Mouse (Mus musculus) forebrain, postnatal 0 days (tissue): Measurements from ENCODE around the gene Syn2. TPM values are rescaled to one million over a fixed set of nuclear protein-coding genes. Genes with fewer than 3 reads are reported as not detected.

Source experiments
- ATAC-seq: fragments of 200-750 bp; cut with Nextera tagmentation; 2 replicates; pipeline ENCODE4 v1.8.0; 2017; ENCODE audit warnings: mild to moderate bottlenecking, moderate library complexity
- DNase-seq: peaks from one replicate; pipeline ENCODE4 v3.0.0-alpha.2; 2015
- H3K27ac ChIP-seq: fragments of 300-500 bp; sonication (generic); 2 replicates; pipeline ENCODE4 v1.5.1; 2014; ENCODE audit warnings: low read depth, mild to moderate bottlenecking, antibody characterized with exemption, low read length, moderate library complexity, mixed read lengths
- H3K27me3 ChIP-seq: fragments of 300-500 bp; sonication (generic); 2 replicates; pipeline ENCODE4 v1.6.1; 2014; ENCODE audit warnings: mild to moderate bottlenecking, low read length, mixed read lengths; ENCODE audit not compliant: insufficient read depth
- H3K36me3 ChIP-seq: fragments of 300-500 bp; sonication (generic); 2 replicates; pipeline ENCODE4 v1.6.1; 2014; ENCODE audit warnings: mild to moderate bottlenecking, moderate library complexity; ENCODE audit not compliant: insufficient read depth
- H3K4me1 ChIP-seq: fragments of 300-500 bp; sonication (generic); 2 replicates; pipeline ENCODE4 v1.6.1; 2014; ENCODE audit warnings: antibody characterized with exemption; ENCODE audit not compliant: insufficient read depth
- H3K4me2 ChIP-seq: fragments of 300-500 bp; sonication (generic); 2 replicates; pipeline ENCODE4 v1.6.1; 2014; ENCODE audit warnings: low read depth, mild to moderate bottlenecking, moderate library complexity
- H3K4me3 ChIP-seq: fragments of 300-500 bp; sonication (generic); 2 replicates; pipeline ENCODE4 v1.5.1; 2014; ENCODE audit warnings: low read depth, low read length, mixed read lengths
- H3K9ac ChIP-seq: fragments of 300-500 bp; sonication (generic); 2 replicates; pipeline ENCODE4 v1.6.1; 2014; ENCODE audit warnings: mild to moderate bottlenecking
- H3K9me3 ChIP-seq: fragments of 300-500 bp; sonication (generic); 2 replicates; pipeline ENCODE4 v1.6.1; 2016; ENCODE audit warnings: low read length
- CTCF ChIP-seq: sonication (generic); IDR thresholded peaks from 2 replicates; pipeline ENCODE4 v1.5.1; 2016; ENCODE audit warnings: antibody characterized with exemption, control low read depth, low read depth
- WGBS: fragments of 180-500 bp; shearing (Covaris S2); extraction: QIAGEN DNeasy Blood & Tissue Kit; methylation state at CpG from one replicate; pipeline ENCODE4 v1.1.7; 2014; 5-methylcytosine and 5-hydroxymethylcytosine counted together
- polyA plus RNA-seq: library from polyadenylated mRNA; unstranded; fragments of >200 nt; fragmentation: Nextera tagmentation; extraction: Ambion mirVana; gene quantifications from 2 replicates; pipeline ENCODE4 v1.2.1, GENCODE M21; 2015
- total RNA-seq: library from RNA; depleted of rRNA; stranded (reverse); fragments of >200 nt; gene quantifications from 2 replicates; pipeline ENCODE4 v1.2.3, GENCODE M21; 2014; rRNA removed

Syn2 gene
- 80.1 and 91.1 TPM in 2 replicates for total RNA-seq
- 52.7 and 85.9 TPM in 2 replicates for polyA plus RNA-seq

GRCm38 (mm10) chr6:115134501-115135331 is at the start of gene Syn2:
Syn2 (plus strand) TSS chr6:115134902.
- H3K4me2 ChIP-seq, result peak within 1 kb of the TSS; percentile 75
- no peaks in the 10 kb centered on the region for H3K9me3 ChIP-seq
- H3K36me3 ChIP-seq, result no peaks in the 10 kb centered on the region
- DNase-seq, result peak; percentile 91
- peak; percentile 98 for ATAC-seq
- H3K4me1 ChIP-seq, result no peaks in the 10 kb centered on the region
- H3K27me3 ChIP-seq, result no peaks in the 10 kb centered on the region
- WGBS, result 3% methylated on average over 72 of the region's 75 CpGs
- H3K9ac ChIP-seq, result peak within 1 kb of the TSS; percentile 88
- peak within 1 kb of the TSS; percentile 78 for H3K4me3 ChIP-seq
- peak; percentile 1; the same call in 1 of the 2 replicates for TF ChIP-seq CTCF
- H3K27ac ChIP-seq, result peak within 1 kb of the TSS; percentile 75

- TF ChIP-seq CTCF, result no peak
- Histone ChIP-seq H3K27me3 (no peaks in the 10 kb centered on the region), H3K9me3 (no peaks in the 10 kb centered on the region), H3K36me3 (no peaks in the 10 kb centered on the region), H3K27ac (no peak overlapping the region), H3K4me2 (no peak overlapping the region), H3K4me3 (no peak overlapping the region), H3K4me1 (no peaks in the 10 kb centered on the region), H3K9ac (no peak overlapping the region)
- WGBS, result 39% methylated on average over 9 of the region's 9 CpGs
- ATAC-seq (peak; percentile 47; the same call in 1 of the 2 replicates), DNase-seq (peak; percentile 24)
These were observed 49.3 kb upstream of the Syn2 start for GRCm38 (mm10) chr6:115085274-115085841.

GRCm38 (mm10) chr6:115088314-115089106 is 46.2 kb upstream of the Syn2 start:
- DNase-seq (no peak), ATAC-seq (no peak)
- TF ChIP-seq CTCF, result no peak
- H3K9me3 ChIP-seq, result no peaks in the 10 kb centered on the region
- no peaks in the 10 kb centered on the region for H3K27me3 ChIP-seq
- WGBS, result 42% methylated on average over 7 of the region's 7 CpGs
- no peak overlapping the region for H3K4me3 ChIP-seq
- no peak overlapping the region for H3K9ac ChIP-seq
- H3K4me1 ChIP-seq, result no peaks in the 10 kb centered on the region
- no peak overlapping the region for H3K27ac ChIP-seq
- no peaks in the 10 kb centered on the region for H3K36me3 ChIP-seq
- H3K4me2 ChIP-seq, result no peak overlapping the region

GRCm38 (mm10) chr6:115091737-115092136 is 43.0 kb upstream of the Syn2 start:
- Histone ChIP-seq H3K9ac (no peak overlapping the region), H3K27ac (no peak overlapping the region), H3K4me2 (no peak overlapping the region), H3K27me3 (no peaks in the 10 kb centered on the region), H3K4me1 (no peaks in the 10 kb centered on the region), H3K4me3 (no peak overlapping the region), H3K9me3 (no peaks in the 10 kb centered on the region), H3K36me3 (no peaks in the 10 kb centered on the region)
- WGBS, result 88% methylated on average over 1 of the region's 1 CpGs
- no peak for DNase-seq
- no peak for ATAC-seq
- no peak for TF ChIP-seq CTCF

GRCm38 (mm10) chr6:115102542-115102941 is 32.2 kb upstream of the Syn2 start:
- H3K36me3 ChIP-seq, result no peaks in the 10 kb centered on the region
- no peak overlapping the region for H3K4me3 ChIP-seq
- no peak overlapping the region for H3K9ac ChIP-seq
- H3K4me2 ChIP-seq, result no peak overlapping the region
- H3K27ac ChIP-seq, result no peak overlapping the region
- DNase-seq (no peak), ATAC-seq (peak; percentile 45; the same call in 1 of the 2 replicates)
- 75% methylated on average over 4 of the region's 4 CpGs for WGBS
- H3K27me3 ChIP-seq, result no peaks in the 10 kb centered on the region
- TF ChIP-seq CTCF, result no peak
- H3K9me3 ChIP-seq, result no peaks in the 10 kb centered on the region
- H3K4me1 ChIP-seq, result no peaks in the 10 kb centered on the region

- no peak for ATAC-seq
- DNase-seq, result no peak
- H3K9ac ChIP-seq, result no peak overlapping the region
These were observed 23.3 kb upstream of the Syn2 start for GRCm38 (mm10) chr6:115111426-115111825.

More at GRCm38 (mm10) chr6:115111426-115111825, 23.3 kb upstream of the Syn2 start:
- TF ChIP-seq CTCF, result no peak
- H3K27me3 ChIP-seq, result no peaks in the 10 kb centered on the region
- no peak overlapping the region for H3K4me3 ChIP-seq
- no peak overlapping the region for H3K4me2 ChIP-seq
- no peaks in the 10 kb centered on the region for H3K36me3 ChIP-seq
- no peak overlapping the region for H3K27ac ChIP-seq
- 81% methylated on average over 1 of the region's 1 CpGs for whole genome bisulfite sequencing
- no peaks in the 10 kb centered on the region for H3K4me1 ChIP-seq
- no peaks in the 10 kb centered on the region for H3K9me3 ChIP-seq
